Mouse (Mus musculus) gastrocnemius, postnatal 25 days (tissue): ENCODE results near the gene Pxylp1. TPM values are rescaled to one million over a fixed set of nuclear protein-coding genes. Genes with fewer than 3 reads are reported as not detected.

ENCODE experiments used
- total RNA-seq, 2 experiments: library from RNA; stranded (reverse); gene quantifications; 1 replicate in 1 of 2; 2 replicates in 1 of 2; pipeline ENCODE4 v1.2.3; 2021

Pxylp1 gene
- total RNA-seq, 2 experiments from 2014 or later = 1.7 to 1.8 TPM

Other genes starting within 250 kb of the Pxylp1 start
- 10 to 100 TPM; 19.3 to 19.8 TPM for gene Zbtb38, start 139.8 kb downstream of the Pxylp1 start, total RNA-seq
- gene Spsb4, start 126.2 kb upstream of the Pxylp1 start, total RNA-seq = 1 to 10 TPM; 2.9 to 4.1 TPM
- 10 to 100 TPM; 26.4 to 32.5 TPM for gene Slc25a36, start 218.5 kb upstream of the Pxylp1 start, total RNA-seq